Mouse (Mus musculus) lung, adult 2 months (tissue): ENCODE data around the gene Cdca3.

Experiments
- CTCF ChIP-seq: fragments of 200-500 bp; IDR thresholded peaks from 2 replicates; pipeline ENCODE4 v1.5.1; 2011; ENCODE audit warnings: mild to moderate bottlenecking, low read length, control low read depth; ENCODE audit not compliant: insufficient read depth
- POLR2A ChIP-seq: fragments of 200-500 bp; IDR thresholded peaks from 2 replicates; pipeline ENCODE4 v1.6.1; 2011; ENCODE audit warnings: low read depth, mild to moderate bottlenecking, control low read depth, low read length, borderline replicate concordance; ENCODE audit errors: extremely low read depth

DNA sequence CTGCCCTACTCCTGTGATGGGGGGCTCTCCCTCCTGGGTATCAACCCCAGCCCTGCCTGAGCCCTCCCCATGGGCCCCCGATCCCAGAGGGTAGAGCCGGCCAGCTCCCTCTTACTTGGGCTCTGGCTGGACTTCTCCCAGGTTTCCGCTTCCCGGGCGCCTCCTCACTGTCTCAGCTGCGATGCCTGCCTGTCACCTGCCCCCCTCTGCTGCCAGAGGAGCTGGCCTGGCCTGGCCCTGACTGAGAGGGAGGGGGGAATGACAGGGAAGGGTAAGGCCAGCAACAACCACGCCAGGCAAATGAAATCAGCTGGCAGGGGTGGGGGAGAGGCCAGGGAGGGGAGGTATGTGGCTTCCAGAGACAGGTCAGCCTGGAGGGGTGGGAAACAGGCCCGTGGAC lies 10.5 kb downstream of the Cdca3 start:
- no peak for TF ChIP-seq CTCF
- no peak for TF ChIP-seq POLR2A
